Mouse (Mus musculus) midbrain, postnatal 0 days (tissue): ENCODE measurements around the gene Ppm1h. TPM values are rescaled to one million over a fixed set of nuclear protein-coding genes. Genes with fewer than 3 reads are reported as not detected.

ENCODE experiments used
- ATAC-seq: fragments of 200-750 bp; cut with Nextera tagmentation; 2 replicates; pipeline ENCODE4 v1.8.0; 2017; ENCODE audit warnings: moderate number of reproducible peaks, mild to moderate bottlenecking, moderate TSS enrichment, moderate library complexity; ENCODE audit not compliant: low FRiP score
- DNase-seq: peaks from one replicate; pipeline ENCODE4 v3.0.0-alpha.2; 2015; ENCODE audit warnings: low spot score
- H3K27ac ChIP-seq: fragments of 300-500 bp; sonication (generic); 2 replicates; pipeline ENCODE4 v1.5.1; 2014; ENCODE audit warnings: low read depth, mild to moderate bottlenecking, low read length, mixed read lengths
- H3K27me3 ChIP-seq: fragments of 300-500 bp; sonication (generic); 2 replicates; pipeline ENCODE4 v1.6.1; 2014; ENCODE audit warnings: low read length, control low read depth, mixed read lengths; ENCODE audit not compliant: insufficient read depth
- H3K36me3 ChIP-seq: fragments of 300-500 bp; sonication (generic); 2 replicates; pipeline ENCODE4 v1.6.1; 2014; ENCODE audit warnings: low read length, control low read depth, mixed read lengths; ENCODE audit not compliant: insufficient read depth
- H3K4me1 ChIP-seq: fragments of 300-500 bp; sonication (generic); 2 replicates; pipeline ENCODE4 v1.6.1; 2014; ENCODE audit warnings: mild to moderate bottlenecking, control low read depth, antibody characterized with exemption, low read length, mixed read lengths; ENCODE audit not compliant: insufficient read depth
- H3K4me2 ChIP-seq: fragments of 300-500 bp; sonication (generic); 2 replicates; pipeline ENCODE4 v1.6.1; 2014; ENCODE audit warnings: low read depth, mild to moderate bottlenecking, low read length, mixed read lengths; ENCODE audit not compliant: poor library complexity, severe bottlenecking
- H3K4me3 ChIP-seq: fragments of 300-500 bp; sonication (generic); 2 replicates; pipeline ENCODE4 v1.5.1; 2014; ENCODE audit warnings: low read depth, mild to moderate bottlenecking, low read length, moderate library complexity
- H3K9ac ChIP-seq: fragments of 300-500 bp; sonication (generic); replicated peaks from 2 replicates; pipeline ENCODE4 v1.6.1; 2014; ENCODE audit warnings: mild to moderate bottlenecking, low read length, moderate library complexity, mixed read lengths; ENCODE audit not compliant: poor library complexity, severe bottlenecking
- H3K9me3 ChIP-seq: fragments of 300-500 bp; sonication (generic); 2 replicates; pipeline ENCODE4 v1.6.1; 2016; ENCODE audit warnings: low read length, control low read depth
- CTCF ChIP-seq: IDR thresholded peaks from 2 replicates; pipeline ENCODE4 v1.5.1; 2016; ENCODE audit warnings: antibody characterized with exemption, mild to moderate bottlenecking
- WGBS: fragments of 180-500 bp; shearing (Covaris S2); extraction: QIAGEN DNeasy Blood & Tissue Kit; methylation state at CpG from one replicate; pipeline ENCODE4 v1.1.7; 2014; 5-methylcytosine and 5-hydroxymethylcytosine counted together
- polyA plus RNA-seq: library from polyadenylated mRNA; unstranded; fragments of >200 nt; fragmentation: Nextera tagmentation; extraction: Ambion mirVana; gene quantifications from 2 replicates; pipeline ENCODE4 v1.2.1, GENCODE M21; 2015
- total RNA-seq: library from RNA; depleted of rRNA; stranded (reverse); fragments of >200 nt; gene quantifications from 2 replicates; pipeline ENCODE4 v1.2.3, GENCODE M21; 2014

Ppm1h gene
- total and polyA plus RNA-seq, 2 experiments from 2014 or later, result 28.0 to 42.8 TPM

DNA sequence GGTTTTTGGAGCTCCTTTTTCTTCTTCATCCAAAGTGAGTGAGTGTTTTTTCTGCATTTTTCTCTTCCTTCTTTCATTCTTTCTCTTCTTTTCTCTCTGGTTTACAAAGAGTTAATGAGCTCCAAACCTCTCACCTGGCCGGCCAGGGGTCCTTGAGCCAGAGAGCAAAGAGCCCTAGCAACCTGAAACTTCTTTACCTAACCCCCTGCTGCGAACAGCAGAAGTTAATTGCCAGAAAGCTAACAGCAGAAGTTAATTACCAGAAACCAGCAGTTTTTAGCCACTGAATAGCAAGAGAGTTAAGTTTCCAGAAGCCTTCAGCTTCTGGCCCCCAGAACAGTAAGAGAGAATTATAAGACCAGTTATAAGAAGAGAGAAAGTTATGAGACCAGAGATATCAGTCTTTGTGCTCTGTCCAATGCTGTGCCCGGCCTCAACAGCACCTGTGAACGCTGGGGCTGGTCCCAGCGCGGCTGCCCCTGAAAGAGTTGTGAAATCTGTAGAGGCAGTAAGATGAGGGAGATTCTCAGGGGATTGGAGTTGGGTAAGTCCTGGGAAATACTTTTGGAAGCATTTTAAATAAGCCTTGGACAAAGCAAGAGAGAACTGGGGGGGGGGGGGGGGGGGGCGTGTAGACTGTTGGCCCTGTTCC, 78.4 kb downstream of the Ppm1h start:
- 30% methylated on average over 7 of the region's 7 CpGs for WGBS

DNA sequence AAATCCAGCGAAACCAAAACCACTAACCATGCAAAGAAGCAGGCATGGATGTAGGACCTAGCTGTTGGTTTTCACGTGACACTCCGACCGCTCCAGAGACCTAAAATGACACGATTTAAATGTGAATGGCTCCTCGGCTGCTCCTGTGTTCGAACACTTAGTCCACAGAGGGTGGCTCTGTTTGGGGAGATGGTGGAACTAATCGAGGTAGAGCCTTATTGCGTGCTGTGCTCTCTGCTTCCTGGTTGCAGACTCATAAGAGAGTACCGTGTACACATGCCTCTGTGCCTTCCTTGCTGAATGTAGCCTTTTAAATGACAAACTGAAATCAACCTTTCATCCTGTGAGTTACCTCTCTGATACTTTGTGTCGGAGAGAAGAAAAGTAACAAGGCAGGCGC, 79.2 kb downstream of the Ppm1h start:
- no peak for DNase-seq
- 0 out of 2 replicates have a peak, but pooled peaks cover 5% of the 10 kb centered on the region for H3K4me1 ChIP-seq
- H3K27me3 ChIP-seq, result no peaks in the 10 kb centered on the region
- TF ChIP-seq CTCF, result no peak
- no peaks in the 10 kb centered on the region for H3K36me3 ChIP-seq
- no peak overlapping the region for H3K4me2 ChIP-seq
- 66% methylated on average over 12 of the region's 12 CpGs for WGBS
- no peaks in the 10 kb centered on the region for H3K9me3 ChIP-seq
- H3K4me3 ChIP-seq, result no peak overlapping the region
- no peak overlapping the region for H3K27ac ChIP-seq
- H3K9ac ChIP-seq, result no peak overlapping the region
- no peak for ATAC-seq

More for the DNA sequence above, 78.4 kb downstream of the Ppm1h start:
- H3K36me3 ChIP-seq, result no peaks in the 10 kb centered on the region
- H3K27me3 ChIP-seq, result no peaks in the 10 kb centered on the region
- no peak overlapping the region for H3K4me2 ChIP-seq
- H3K9ac ChIP-seq, result no peak overlapping the region
- H3K4me1 ChIP-seq, result 0 out of 2 replicates have a peak, but pooled peaks cover 5% of the 10 kb centered on the region
- H3K9me3 ChIP-seq, result no peaks in the 10 kb centered on the region
- TF ChIP-seq CTCF, result no peak
- H3K4me3 ChIP-seq, result no peak overlapping the region
- DNase-seq (no peak), ATAC-seq (no peak)
- H3K27ac ChIP-seq, result no peak overlapping the region

- H3K4me1 ChIP-seq, result 0 out of 2 replicates have a peak, but pooled peaks cover 4% of the 10 kb centered on the region
- no peak overlapping the region for H3K4me3 ChIP-seq
- no peak for ATAC-seq
- H3K9me3 ChIP-seq, result no peaks in the 10 kb centered on the region
- H3K27ac ChIP-seq, result no peak overlapping the region
- 76% methylated on average over 4 of the region's 4 CpGs for WGBS
- no peaks in the 10 kb centered on the region for H3K36me3 ChIP-seq
- no peak overlapping the region for H3K9ac ChIP-seq
- no peak for TF ChIP-seq CTCF
- no peak for DNase-seq
- no peaks in the 10 kb centered on the region for H3K27me3 ChIP-seq
- H3K4me2 ChIP-seq, result no peak overlapping the region
Measured at GRCm38 (mm10) chr10:122758346-122758745, 79.8 kb downstream of the Ppm1h start.

DNA sequence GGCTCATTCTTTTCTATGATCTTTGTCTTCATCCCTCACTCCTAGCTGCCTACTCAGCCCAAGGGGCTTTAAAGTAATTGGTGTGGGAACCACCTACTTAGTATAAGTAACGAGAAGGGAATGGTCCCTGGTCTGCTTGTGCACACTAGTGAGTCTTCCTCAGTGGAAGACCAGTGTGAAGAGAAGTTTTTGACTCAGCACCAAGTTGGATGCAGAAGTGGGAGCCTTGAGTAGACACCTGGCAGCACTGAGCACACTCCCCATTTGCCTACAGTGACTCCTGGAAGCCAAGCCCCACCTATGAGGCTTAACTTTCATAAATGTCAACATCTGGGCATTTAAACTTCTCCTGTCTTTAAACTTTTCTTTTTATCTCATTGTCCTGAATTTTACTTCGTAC, 81.2 kb downstream of the Ppm1h start:
- Histone ChIP-seq H3K4me3 (no peak overlapping the region), H3K9ac (no peak overlapping the region), H3K36me3 (no peaks in the 10 kb centered on the region), H3K27ac (no peak overlapping the region), H3K27me3 (no peaks in the 10 kb centered on the region), H3K4me2 (no peak overlapping the region), H3K9me3 (no peaks in the 10 kb centered on the region), H3K4me1 (no peaks in the 10 kb centered on the region)
- no peak for ATAC-seq
- DNase-seq, result no peak
- 87% methylated on average over 2 of the region's 2 CpGs for WGBS
- no peak for TF ChIP-seq CTCF

DNA sequence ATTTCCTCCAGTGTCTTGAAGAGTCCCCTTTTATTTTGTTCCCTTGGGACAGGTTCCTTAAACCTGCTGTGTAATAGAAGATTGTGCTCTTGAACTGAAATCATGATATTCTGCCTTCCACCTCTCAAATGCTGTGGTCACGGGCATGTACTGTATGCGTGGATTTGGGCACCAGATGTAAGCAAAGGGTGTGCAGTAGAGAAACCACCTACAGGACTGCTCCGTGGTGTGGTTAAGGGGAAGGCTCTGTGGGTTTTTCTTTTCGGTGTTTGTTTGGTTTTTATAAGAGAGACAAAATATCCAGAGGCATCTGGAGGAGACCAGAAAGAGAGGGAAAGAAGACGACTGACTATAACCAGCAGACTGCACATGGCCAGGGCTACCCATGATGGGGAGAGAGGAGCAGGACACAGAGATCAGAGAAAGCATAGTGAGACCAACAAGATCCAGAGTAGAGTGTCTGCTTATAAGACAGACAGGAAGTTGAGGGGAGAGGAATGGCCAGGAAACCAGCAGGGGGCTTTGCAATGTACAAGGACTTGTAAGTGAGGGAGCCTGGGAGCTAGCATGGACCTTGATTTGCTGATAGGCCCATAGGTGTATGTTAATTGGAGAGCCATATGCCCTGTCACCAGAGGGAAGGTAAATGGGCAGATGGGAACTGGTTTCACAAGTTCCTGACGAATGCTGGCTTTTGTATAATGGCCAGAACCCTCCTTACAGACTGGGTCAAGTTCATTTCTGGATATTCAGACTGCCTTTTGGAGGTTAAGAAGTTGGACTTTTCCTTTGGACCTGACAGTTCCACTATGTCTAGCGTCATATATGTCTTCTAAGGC, 82.1 kb downstream of the Ppm1h start:
- Histone ChIP-seq H3K4me1 (no peaks in the 10 kb centered on the region), H3K27ac (no peak overlapping the region), H3K36me3 (no peaks in the 10 kb centered on the region), H3K9ac (no peak overlapping the region), H3K4me3 (no peak overlapping the region), H3K27me3 (no peaks in the 10 kb centered on the region), H3K9me3 (no peaks in the 10 kb centered on the region), H3K4me2 (no peak overlapping the region)
- no peak for TF ChIP-seq CTCF
- ATAC-seq, result no peak
- no peak for DNase-seq
- WGBS, result 84% methylated on average over 7 of the region's 7 CpGs
